Mouse (Mus musculus): ENCODE measurements around the gene Fras1. TPM values are rescaled to one million over a fixed set of nuclear protein-coding genes. Genes with fewer than 3 reads are reported as not detected.

The Fras1 gene
- polyA plus RNA-seq, 1 experiment from 2014 or later = 1.2 TPM

DNA sequence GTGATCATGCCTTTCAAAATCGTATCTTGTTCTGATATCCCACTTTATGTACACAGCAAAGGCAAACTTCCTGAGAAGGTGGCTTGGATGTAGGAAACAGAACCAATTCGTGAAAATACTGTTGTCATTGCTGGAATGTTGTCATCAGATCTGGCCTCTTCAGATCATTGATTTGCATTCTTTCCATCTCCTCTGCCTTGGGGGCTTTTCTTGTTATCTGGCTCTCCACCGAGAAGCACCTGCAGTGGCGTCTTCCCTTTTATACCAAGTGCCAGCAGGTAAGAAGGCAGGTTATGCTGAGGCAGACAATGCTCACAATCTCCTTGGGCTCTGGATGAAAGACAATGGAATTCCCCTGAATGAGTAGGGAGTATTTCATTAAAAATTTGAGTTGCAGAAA lies 108.3 kb downstream of the Fras1 start:
- H3K4me3 ChIP-seq (replicated peaks) = no peak overlapping the region
- no peaks in the 10 kb centered on the region for H3K9me3 ChIP-seq (replicated peaks)
- DNase-seq (no peak), ATAC-seq (ENCODE audit: low read depth) (no peak)
- H3K27ac ChIP-seq = no peak overlapping the region
- H3K4me2 ChIP-seq = no peak overlapping the region
- H3K36me3 ChIP-seq = no peaks in the 10 kb centered on the region
- H3K9ac ChIP-seq = no peak overlapping the region
- H3K4me1 ChIP-seq (replicated peaks) = no peaks in the 10 kb centered on the region
- no peaks in the 10 kb centered on the region for H3K27me3 ChIP-seq
- WGBS (ENCODE audit: insufficient replicate concordance) = 56% methylated on average over 4 of the region's 4 CpGs

GRCm38 (mm10) chr5:96492497-96492896 lies 118.7 kb downstream of the Fras1 start:
- H3K4me2 ChIP-seq = no peak overlapping the region
- 58% methylated on average over 1 of the region's 1 CpGs for WGBS (ENCODE audit: insufficient replicate concordance)
- no peak overlapping the region for H3K4me3 ChIP-seq (replicated peaks)
- no peak for DNase-seq
- no peak for ATAC-seq (ENCODE audit: low read depth)
- no peak overlapping the region for H3K27ac ChIP-seq
- H3K4me1 ChIP-seq (replicated peaks) = no peaks in the 10 kb centered on the region
- no peaks in the 10 kb centered on the region for H3K27me3 ChIP-seq
- H3K36me3 ChIP-seq = no peaks in the 10 kb centered on the region
- H3K9ac ChIP-seq = no peak overlapping the region
- no peaks in the 10 kb centered on the region for H3K9me3 ChIP-seq (replicated peaks)

DNA sequence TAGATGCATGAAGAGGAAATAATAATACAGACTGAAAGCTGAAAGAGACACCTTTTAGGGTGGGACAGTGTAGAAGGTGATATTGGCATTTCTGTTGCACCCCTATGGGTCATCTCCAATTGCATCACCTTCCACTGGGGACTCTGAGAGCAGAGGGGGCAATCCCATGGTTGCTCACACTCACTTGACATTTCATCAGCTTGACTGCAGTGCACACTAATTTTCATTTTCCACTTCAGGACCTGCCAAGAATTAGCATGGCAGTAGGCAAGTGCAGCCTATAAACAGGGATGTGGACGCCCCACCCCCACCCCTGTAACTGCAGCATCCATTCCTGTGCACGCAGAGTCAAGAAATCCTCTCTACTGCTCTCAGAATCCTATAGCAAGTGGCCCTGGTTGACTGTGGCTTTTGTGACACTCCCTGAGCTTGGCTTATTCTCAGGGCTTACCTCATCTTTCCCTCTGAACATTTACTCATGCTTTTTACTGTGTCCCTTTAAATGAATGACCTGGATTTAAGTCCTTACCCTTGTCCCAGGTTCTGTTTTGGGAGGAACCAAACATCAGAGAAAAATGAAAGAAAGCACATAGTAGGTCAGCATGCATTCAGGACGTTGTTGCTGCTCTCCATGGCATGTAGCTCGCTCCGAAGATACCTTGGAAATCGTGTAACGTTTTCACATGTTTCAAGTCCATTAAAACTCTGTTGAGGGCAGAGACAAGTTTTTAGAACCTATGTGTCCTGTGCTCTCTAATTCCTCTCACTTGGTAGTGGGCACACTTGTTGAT lies 120.9 kb downstream of the Fras1 start:
- WGBS (ENCODE audit: insufficient replicate concordance) = 72% methylated on average over 7 of the region's 7 CpGs
- H3K9me3 ChIP-seq (replicated peaks) = no peaks in the 10 kb centered on the region
- no peaks in the 10 kb centered on the region for H3K4me1 ChIP-seq (replicated peaks)
- H3K36me3 ChIP-seq = no peaks in the 10 kb centered on the region
- no peaks in the 10 kb centered on the region for H3K27me3 ChIP-seq
- H3K9ac ChIP-seq = no peak overlapping the region
- DNase-seq = no peak
- H3K4me3 ChIP-seq (replicated peaks) = no peak overlapping the region
- ATAC-seq (ENCODE audit: low read depth) = no peak
- H3K4me2 ChIP-seq = no peak overlapping the region
- no peak overlapping the region for H3K27ac ChIP-seq

- H3K9me3 ChIP-seq (replicated peaks) = no peaks in the 10 kb centered on the region
- no peak overlapping the region for H3K4me3 ChIP-seq (replicated peaks)
- DNase-seq (no peak), ATAC-seq (ENCODE audit: low read depth) (no peak)
- no peaks in the 10 kb centered on the region for H3K36me3 ChIP-seq
- no peaks in the 10 kb centered on the region for H3K27me3 ChIP-seq
- H3K9ac ChIP-seq = no peak overlapping the region
- no peaks in the 10 kb centered on the region for H3K4me1 ChIP-seq (replicated peaks)
- 28% methylated on average over 2 of the region's 2 CpGs for WGBS (ENCODE audit: insufficient replicate concordance)
- H3K27ac ChIP-seq = no peak overlapping the region
- no peak overlapping the region for H3K4me2 ChIP-seq
Observed at GRCm38 (mm10) chr5:96498083-96498482, 124.3 kb downstream of the Fras1 start.

GRCm38 (mm10) chr5:96501783-96502182 lies 128.0 kb downstream of the Fras1 start:
- Histone ChIP-seq H3K4me2 (no peak overlapping the region), H3K9ac (no peak overlapping the region), H3K36me3 (no peaks in the 10 kb centered on the region), H3K27me3 (no peaks in the 10 kb centered on the region), H3K4me3 (replicated peaks) (no peak overlapping the region), H3K4me1 (replicated peaks) (no peaks in the 10 kb centered on the region), H3K9me3 (replicated peaks) (no peaks in the 10 kb centered on the region), H3K27ac (no peak overlapping the region)
- 60% methylated on average over 4 of the region's 4 CpGs for WGBS (ENCODE audit: insufficient replicate concordance)
- ATAC-seq (ENCODE audit: low read depth) (no peak), DNase-seq (no peak)

DNA sequence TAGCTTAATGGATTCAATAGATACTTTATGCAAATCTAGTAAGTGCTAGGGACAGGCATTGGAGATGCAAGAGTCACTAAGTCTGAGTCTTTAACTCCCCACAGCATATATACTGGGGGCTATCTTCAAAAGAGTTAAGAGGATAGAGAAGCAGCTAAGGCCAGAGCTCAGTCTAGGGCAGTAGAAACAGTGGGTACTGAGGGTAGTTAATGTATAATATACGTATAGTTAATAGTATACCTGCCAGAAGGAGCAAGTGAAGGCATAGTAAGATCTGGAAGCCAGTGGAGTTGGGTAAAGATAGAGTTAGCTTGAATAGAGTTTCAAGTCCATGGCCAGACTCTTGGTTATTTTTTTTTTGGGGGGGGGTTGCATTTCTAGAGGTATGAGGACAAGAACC lies 128.6 kb downstream of the Fras1 start:
- H3K36me3 ChIP-seq = no peaks in the 10 kb centered on the region
- no peak overlapping the region for H3K4me3 ChIP-seq (replicated peaks)
- H3K27me3 ChIP-seq = no peaks in the 10 kb centered on the region
- ATAC-seq (ENCODE audit: low read depth) (no peak), DNase-seq (no peak)
- H3K9ac ChIP-seq = no peak overlapping the region
- H3K4me1 ChIP-seq (replicated peaks) = no peaks in the 10 kb centered on the region
- H3K9me3 ChIP-seq (replicated peaks) = no peaks in the 10 kb centered on the region
- H3K4me2 ChIP-seq = no peak overlapping the region
- no peak overlapping the region for H3K27ac ChIP-seq
- 56% methylated on average over 1 of the region's 1 CpGs for WGBS (ENCODE audit: insufficient replicate concordance)

- no peaks in the 10 kb centered on the region for H3K36me3 ChIP-seq
- no peaks in the 10 kb centered on the region for H3K9me3 ChIP-seq (replicated peaks)
- DNase-seq = no peak
- no peak overlapping the region for H3K4me3 ChIP-seq (replicated peaks)
- no peak overlapping the region for H3K27ac ChIP-seq
- peaks cover 10% of the 10 kb centered on the region for H3K4me1 ChIP-seq (replicated peaks)
- no peak for ATAC-seq (ENCODE audit: low read depth)
- WGBS (ENCODE audit: insufficient replicate concordance) = 66% methylated on average over 5 of the region's 5 CpGs
- H3K9ac ChIP-seq = no peak overlapping the region
- H3K4me2 ChIP-seq = no peak overlapping the region
- no peaks in the 10 kb centered on the region for H3K27me3 ChIP-seq
Observed at GRCm38 (mm10) chr5:96511005-96511404, 137.2 kb downstream of the Fras1 start.

DNA sequence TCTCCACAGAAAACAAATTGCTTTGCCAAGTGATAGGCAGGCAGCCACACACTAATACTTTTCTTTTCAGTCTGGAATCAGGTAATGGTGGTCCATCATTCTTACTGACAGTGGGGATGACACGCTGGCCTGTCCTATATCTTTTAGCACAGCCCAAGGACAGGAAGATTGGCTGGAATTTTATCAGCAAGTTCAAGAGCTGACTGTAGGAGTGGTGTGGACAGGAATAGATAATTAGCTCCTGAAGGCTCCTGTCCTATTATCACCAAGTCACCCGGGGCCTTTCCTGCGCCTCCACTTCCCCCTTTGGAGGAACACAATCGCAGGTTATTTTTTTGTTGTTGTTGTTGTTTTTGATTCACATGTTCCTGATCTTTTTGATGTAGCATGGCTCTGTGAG lies 139.6 kb downstream of the Fras1 start:
- H3K4me1 ChIP-seq (replicated peaks) = peaks cover 10% of the 10 kb centered on the region
- peak; percentile 58; the same call in 1 of the 2 replicates for ATAC-seq (ENCODE audit: low read depth)
- H3K27ac ChIP-seq = no peak overlapping the region
- H3K36me3 ChIP-seq = no peaks in the 10 kb centered on the region
- DNase-seq = no peak
- WGBS (ENCODE audit: insufficient replicate concordance) = 11% methylated on average over 4 of the region's 4 CpGs
- H3K27me3 ChIP-seq = no peaks in the 10 kb centered on the region
- no peaks in the 10 kb centered on the region for H3K9me3 ChIP-seq (replicated peaks)
- no peak overlapping the region for H3K4me3 ChIP-seq (replicated peaks)
- no peak overlapping the region for H3K4me2 ChIP-seq
- no peak overlapping the region for H3K9ac ChIP-seq

DNA sequence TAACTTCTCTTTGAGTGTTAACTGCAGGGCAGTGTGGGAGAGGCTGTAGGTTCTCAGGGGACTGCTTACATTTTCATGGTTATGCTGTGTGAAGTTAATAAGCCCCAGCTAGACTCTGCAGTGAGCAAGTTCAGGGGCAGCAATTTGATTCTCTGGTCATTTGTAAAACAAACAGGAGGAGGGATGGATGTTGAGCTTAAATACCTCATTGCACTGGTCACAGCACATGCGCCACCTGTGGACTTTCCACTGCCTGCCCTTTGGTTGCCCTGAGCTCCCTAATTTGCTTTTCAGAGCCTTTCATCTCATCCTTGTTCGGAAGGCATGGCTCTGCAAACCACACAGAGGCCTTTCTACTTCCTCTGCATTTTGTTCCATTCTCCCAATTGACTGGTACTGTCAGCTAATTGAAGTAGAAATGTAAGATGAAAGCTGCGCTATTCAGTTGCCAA lies 142.1 kb downstream of the Fras1 start:
- WGBS (ENCODE audit: insufficient replicate concordance) = 60% methylated on average over 3 of the region's 3 CpGs
- no peak for ATAC-seq (ENCODE audit: low read depth)
- no peak overlapping the region for H3K27ac ChIP-seq
- DNase-seq = no peak
- H3K4me3 ChIP-seq (replicated peaks) = no peak overlapping the region
- no peaks in the 10 kb centered on the region for H3K36me3 ChIP-seq
- peaks cover 10% of the 10 kb centered on the region for H3K4me1 ChIP-seq (replicated peaks)
- H3K9me3 ChIP-seq (replicated peaks) = no peaks in the 10 kb centered on the region
- no peak overlapping the region for H3K4me2 ChIP-seq
- no peak overlapping the region for H3K9ac ChIP-seq
- no peaks in the 10 kb centered on the region for H3K27me3 ChIP-seq

GRCm38 (mm10) chr5:96516329-96516728 lies 142.6 kb downstream of the Fras1 start:
- H3K4me1 ChIP-seq (replicated peaks) = peaks cover 10% of the 10 kb centered on the region
- DNase-seq (no peak), ATAC-seq (ENCODE audit: low read depth) (no peak)
- no peak overlapping the region for H3K4me2 ChIP-seq
- 64% methylated on average over 6 of the region's 6 CpGs for WGBS (ENCODE audit: insufficient replicate concordance)
- H3K4me3 ChIP-seq (replicated peaks) = no peak overlapping the region
- no peaks in the 10 kb centered on the region for H3K9me3 ChIP-seq (replicated peaks)
- H3K36me3 ChIP-seq = no peaks in the 10 kb centered on the region
- no peak overlapping the region for H3K27ac ChIP-seq
- no peaks in the 10 kb centered on the region for H3K27me3 ChIP-seq
- no peak overlapping the region for H3K9ac ChIP-seq

GRCm38 (mm10) chr5:96521541-96521940 lies 147.8 kb downstream of the Fras1 start:
- Histone ChIP-seq H3K27ac (no peak overlapping the region), H3K9me3 (replicated peaks) (no peaks in the 10 kb centered on the region), H3K4me1 (replicated peaks) (no peaks in the 10 kb centered on the region), H3K4me2 (no peak overlapping the region), H3K27me3 (no peaks in the 10 kb centered on the region), H3K4me3 (replicated peaks) (no peak overlapping the region), H3K36me3 (no peaks in the 10 kb centered on the region), H3K9ac (no peak overlapping the region)
- DNase-seq (no peak), ATAC-seq (ENCODE audit: low read depth) (no peak)
- 76% methylated on average over 9 of the region's 9 CpGs for WGBS (ENCODE audit: insufficient replicate concordance)

DNA sequence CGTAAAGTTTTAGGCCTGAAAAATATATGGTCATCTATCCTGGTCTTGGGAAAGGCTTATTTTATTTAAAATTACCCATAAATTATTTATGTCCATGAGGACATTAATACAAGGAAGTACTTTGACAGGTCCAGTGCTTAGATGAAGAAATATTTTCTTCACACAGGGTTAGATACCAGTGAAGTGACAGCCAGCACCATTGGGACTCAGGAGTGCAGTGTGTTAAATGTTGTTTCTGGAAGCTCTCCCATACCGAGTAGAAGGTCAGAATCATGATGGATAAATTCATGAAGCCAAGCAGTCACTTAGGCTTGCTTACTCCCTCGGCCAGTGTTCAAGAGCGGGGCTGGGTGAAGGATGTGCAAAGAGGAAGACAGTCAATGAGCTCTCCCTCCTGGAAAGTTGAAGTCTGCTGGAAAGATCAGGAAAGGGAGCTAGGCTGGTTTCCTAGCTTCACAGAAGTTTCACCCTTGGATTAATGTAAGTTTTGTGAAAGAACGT lies 149.2 kb downstream of the Fras1 start:
- Histone ChIP-seq H3K27me3 (no peaks in the 10 kb centered on the region), H3K9me3 (replicated peaks) (no peaks in the 10 kb centered on the region), H3K27ac (no peak overlapping the region), H3K36me3 (no peaks in the 10 kb centered on the region), H3K9ac (no peak overlapping the region), H3K4me1 (replicated peaks) (no peaks in the 10 kb centered on the region), H3K4me2 (no peak overlapping the region), H3K4me3 (replicated peaks) (no peak overlapping the region)
- WGBS (ENCODE audit: insufficient replicate concordance) = 70% methylated on average over 5 of the region's 5 CpGs
- ATAC-seq (ENCODE audit: low read depth) (no peak), DNase-seq (no peak)

Data from liver, embryonic 13.5 days (tissue).